Mouse (Mus musculus) gastrocnemius, postnatal 10 days (tissue): ENCODE measurements around the gene Iqgap2. TPM values are rescaled to one million over a fixed set of nuclear protein-coding genes. Genes with fewer than 3 reads are reported as not detected.

Experiments
- DNase-seq: peaks from one replicate; pipeline ENCODE4 v3.0.0; 2021; ENCODE audit warnings: mixed read lengths
- total RNA-seq, 2 experiments: library from RNA; stranded (reverse); gene quantifications; 2 replicates each; pipeline ENCODE4 v1.2.3; 2021

The Iqgap2 gene
- total RNA-seq, 2 experiments from 2014 or later, result 3.8 to 4.9 TPM

DNA sequence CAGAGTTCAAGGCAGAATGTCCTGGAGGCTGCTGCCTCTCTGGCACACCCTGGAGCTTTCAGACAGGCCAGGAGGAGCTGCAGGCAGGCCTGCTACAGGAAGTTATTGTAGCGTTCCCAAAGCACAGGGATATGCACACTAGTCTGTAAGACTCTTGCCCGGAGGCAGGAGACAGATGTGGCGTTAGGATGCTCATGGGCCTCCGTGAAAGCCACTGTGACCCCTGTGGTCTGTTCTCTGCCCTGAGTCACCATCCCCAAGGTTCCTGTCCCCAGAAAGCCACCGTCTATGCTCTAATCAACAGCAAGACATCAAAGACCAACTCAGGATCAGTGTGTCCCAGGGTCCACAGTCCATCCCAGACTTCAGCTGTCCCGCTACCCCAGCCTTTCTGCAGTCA is 277.0 kb downstream of the Iqgap2 start:
- no peak for DNase-seq

DNA sequence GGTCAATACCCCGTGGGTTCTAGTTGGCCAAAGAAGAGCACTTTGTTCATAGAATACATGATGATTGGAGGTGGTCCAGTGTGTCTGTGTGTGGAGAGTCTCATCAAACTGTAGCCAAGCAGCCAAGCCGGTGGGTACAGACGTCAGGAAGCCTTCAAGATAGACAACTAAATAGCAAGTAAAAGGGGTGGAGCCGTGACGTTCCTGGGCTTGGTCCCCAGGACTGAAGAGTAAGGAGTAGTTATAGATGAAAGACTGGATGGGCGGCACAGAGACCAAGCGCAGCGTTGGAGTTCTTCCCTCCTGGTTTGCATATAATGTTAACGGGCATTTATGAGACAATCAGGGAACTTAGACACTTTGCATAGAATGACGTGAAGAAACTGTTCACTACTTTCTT is 279.5 kb downstream of the Iqgap2 start:
- no peak for DNase-seq

DNA sequence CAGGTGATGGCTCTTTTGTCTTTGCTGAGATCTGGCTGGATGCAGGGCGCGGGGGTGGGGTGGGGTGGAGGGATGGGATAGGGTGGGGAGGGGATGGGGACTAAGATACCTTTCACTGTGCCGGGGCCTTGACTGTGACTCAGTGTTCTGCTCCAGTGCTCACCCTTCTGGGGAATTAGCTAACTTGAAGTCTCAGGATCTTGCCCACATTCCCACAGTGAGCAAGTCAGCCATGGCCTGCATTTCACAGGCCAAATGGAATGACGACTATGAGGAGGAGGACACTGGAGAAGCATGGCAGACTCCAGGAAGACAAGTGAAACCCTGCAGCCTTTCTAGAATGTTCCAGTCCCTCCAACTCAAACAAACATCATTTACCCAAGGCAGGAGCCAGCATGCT is 280.0 kb downstream of the Iqgap2 start:
- no peak for DNase-seq

DNA sequence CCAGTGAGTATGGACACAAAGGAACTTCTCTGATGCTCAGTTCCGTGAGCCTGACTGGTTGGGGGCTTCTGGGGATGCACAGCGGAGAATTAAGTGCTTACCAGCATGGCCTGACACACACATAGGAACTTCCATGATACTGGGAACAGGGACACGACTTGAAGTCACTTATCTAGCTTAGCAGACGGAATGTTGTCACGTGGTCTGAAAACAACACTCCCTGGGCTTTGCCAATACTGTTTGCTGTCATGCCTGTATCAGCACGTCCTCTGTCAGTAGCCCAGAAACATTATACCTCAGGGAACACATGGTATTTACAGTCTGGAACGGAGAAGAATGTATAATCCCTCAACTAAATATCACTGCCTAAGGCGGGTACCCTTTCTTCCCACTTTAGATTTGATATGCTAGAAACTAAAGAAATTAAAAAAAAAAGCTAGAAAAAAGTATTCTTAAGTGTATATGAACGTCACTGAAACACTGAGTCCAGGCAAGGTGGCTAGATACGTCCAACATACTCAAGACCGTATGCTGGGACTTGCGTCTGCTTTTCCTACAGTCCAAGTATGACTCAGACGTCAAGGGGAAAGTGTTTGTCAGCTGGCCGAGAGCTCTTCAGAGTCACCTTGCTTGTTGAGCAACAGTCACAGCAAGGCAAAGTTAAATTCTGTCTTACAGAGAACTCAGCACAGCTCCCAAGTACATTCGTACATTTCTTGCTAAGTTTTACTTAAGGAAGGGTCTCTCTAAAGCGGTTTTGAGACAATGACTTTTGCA is 280.7 kb downstream of the Iqgap2 start:
- DNase-seq, result no peak

DNA sequence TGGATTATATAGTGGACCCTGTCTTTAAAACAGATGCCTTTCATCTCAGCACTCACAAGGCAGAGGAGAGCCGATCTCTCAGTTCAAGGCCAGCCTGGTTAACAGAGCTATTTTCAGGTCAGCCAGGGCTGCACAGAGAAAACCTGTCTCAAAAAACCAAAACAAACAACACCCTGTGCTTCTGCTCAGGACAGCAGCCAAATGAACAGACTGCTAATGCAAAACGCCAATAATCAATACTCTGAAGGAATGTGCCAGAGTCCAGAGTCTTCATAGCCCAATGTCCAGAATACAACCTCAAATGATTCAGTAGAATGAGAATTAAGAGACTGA is 282.7 kb downstream of the Iqgap2 start:
- no peak for DNase-seq

DNA sequence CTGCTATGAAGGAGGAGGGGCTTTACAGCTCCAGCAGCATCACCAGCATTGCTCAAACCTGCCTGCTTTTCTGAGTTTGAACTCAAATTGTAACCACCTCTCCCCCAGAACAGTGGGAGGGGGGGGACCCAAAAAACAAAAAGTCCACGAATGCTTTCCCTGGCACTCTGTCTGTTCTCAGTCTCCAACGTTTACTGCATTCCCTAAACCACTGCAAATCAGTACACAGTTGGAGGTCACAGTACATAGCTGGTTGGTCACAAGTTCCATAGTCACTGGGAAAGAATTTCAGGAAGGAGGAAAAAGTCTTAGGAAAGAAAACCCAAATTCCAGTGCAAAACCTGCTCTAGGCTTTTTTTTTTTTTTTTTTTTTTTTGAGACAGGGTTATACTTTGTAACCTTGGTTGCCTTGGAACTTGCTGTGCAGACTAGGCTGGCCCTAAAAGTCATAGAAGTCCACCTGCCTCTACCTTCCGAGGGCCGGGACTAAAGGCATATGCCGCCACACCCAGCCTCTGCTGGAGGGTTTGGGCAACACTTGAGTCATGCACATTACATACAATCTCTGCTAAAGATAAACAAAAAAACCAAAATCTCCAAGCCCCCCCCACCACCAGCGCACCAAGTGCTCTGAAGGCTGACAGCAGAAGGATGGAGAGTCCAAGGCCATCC is 283.2 kb downstream of the Iqgap2 start:
- DNase-seq, result no peak

DNA sequence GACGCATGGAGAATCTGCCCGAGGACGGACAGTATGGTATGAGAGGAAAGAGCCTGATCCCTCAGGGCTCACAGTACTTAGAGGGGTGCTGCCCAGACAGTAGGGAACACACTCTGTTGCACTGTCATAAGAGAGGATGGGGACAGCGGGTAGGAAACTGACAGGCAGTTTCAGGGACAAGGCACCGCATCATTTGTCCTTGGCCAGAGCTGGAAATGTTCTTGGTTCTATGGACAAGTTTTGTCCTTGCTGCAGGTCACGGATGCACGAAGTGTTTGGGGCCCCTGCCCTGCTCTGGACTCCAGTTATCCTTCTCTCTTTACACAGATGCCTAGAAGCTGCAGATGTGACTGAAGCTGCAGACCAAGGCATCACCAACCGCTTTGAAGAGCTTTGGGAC is 284.7 kb downstream of the Iqgap2 start:
- no peak for DNase-seq

DNA sequence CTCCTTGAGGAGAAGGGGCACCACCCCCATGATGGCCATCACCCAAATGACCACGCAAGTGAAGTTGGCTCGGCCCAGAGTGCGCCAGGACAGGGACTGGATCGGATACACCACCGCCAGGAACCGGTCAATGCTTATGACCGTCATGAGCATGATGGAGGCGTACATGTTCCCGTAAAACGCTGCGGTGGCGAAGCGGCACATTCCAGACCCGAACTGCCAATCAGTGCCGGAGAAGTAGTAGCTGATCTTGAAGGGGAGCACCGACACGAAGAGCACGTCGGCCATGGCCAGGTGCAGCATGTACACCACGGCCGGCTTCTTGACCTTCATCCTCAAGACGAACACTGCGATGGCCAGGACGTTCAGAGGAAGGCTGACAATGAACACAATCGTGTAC is 287.4 kb downstream of the Iqgap2 start:
- DNase-seq, result no peak

DNA sequence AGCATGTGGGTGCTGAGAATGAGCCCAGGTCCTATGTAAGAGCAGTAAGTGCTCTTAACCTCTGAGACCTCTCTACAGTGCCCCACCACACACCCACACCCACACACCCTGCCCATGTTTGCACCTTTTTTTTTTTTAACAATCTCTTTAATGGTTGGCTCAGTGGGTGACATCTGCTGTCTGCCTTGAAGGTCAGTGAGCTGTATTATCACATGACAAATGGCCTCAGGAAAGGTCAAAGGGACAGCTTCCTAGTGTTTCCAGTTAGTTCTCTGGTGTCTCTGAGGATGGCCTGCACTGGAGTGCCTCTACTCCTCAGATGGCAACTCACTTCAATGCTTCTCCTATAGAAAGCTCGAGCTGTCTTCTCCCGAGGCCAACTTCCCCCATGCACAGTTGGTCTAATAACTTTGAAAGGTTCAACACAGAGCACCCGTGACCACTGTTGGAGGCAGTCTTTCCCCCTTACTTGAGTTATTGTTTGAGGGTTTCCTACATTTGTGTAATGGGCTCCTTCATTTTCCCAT is 291.8 kb downstream of the Iqgap2 start:
- DNase-seq, result no peak

DNA sequence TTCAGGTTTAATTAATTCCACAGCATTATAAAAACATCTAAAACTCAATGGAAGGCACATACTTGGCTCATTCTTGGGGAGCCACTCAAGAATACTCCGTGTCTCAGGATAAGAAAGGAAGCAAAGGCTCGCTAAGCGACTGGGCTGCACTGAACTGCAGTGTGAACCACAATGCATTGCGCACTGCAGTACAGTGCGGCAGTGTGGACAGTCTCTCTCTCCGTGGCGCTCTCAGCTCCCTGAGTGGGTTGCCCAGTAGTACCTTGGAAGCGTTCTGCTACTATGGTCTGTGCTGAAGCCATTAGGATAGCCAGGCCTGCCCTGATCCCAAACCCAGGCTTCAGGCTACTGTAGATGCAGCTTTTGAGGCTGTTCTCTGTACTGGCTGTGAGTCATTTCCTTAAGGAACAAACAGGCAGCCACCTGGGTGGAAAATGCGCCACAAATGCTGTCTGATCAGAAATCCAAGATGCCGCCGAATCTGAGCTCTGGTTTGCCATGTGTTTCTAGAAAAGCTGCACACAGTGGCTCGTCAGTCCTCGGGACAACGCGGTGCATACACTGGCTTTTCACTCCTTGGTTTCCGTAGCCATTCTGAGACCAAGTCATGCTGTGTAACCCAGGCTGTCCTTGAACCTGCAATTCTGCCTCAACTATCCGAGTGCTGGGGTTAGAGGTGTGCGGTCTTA is 293.3 kb downstream of the Iqgap2 start:
- DNase-seq, result no peak

DNA sequence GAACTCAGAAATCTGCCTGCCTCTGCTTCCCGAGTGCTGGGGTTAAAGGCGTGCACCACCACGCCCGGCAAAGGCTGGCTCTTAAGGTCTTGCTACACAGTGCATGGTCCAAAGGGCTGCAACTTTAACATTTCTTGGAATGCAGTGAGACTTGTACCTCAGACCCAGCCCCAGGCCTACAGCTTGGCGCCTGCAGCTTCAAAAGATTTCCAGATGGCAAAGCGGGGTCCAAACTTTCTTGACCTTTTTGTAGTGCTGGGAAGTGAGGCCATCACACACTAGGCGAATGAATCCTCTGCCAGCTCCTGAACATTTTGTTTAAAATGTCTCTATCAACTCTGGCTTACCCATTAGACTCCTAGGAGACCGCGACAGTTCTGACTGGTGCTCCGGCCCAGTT is 294.1 kb downstream of the Iqgap2 start:
- DNase-seq, result no peak

DNA sequence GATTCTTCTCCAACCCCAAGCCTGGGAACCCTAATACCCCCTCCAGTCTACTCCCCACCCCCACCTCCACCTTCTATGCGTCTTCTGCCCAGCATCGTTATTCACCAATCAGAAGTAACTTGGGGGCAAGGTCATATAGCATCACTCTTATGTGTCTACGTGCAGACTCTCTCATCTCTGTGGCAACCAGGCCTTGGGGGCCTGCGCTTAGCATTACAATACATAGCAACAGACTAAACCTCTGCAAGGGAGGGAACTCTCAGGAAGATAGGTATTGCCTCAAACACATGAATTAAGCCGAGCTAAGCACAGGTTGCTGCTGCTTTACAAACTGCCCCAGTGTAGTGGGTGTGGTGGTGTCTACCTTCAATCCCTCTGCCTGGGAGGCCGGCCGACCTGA is 295.0 kb downstream of the Iqgap2 start:
- no peak for DNase-seq

DNA sequence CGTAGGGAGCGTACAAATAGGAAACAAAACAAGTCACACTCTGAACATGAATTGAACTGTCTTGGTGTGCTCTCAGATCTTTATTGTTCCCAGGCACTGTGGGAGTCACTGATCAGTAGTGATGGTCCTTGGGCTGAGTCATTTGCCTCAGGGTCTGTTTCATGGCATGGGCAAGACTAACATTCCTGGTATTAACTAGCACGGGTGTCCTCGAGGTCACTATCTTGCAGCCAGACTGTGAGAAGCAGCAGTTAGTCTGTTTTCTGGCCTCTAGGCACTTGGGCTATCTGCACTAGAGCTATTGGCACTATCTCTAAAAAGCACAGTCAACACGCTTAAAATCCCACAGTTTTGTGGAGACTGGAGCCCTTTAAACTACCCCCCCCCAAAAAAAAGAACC is 295.8 kb downstream of the Iqgap2 start:
- DNase-seq, result no peak

DNA sequence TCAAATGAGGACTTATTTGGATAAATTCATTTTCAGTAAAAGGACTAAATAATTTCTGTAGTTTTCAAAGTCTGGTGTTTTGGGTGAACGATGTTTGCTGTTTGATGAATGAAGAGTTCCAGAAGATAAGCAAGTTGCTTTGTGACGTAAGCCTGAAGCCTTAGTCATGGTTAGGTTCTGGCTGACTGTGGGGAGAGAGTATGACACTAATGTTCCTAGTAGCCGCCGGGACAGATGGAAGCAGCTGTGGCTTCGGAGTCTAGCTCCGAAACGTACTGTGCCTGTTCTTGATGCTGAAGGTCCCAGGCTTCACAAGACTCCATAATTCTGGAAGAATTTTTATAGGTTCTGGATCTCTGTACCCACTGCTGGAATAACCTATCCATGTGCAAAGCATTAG is 296.3 kb downstream of the Iqgap2 start:
- DNase-seq, result no peak

DNA sequence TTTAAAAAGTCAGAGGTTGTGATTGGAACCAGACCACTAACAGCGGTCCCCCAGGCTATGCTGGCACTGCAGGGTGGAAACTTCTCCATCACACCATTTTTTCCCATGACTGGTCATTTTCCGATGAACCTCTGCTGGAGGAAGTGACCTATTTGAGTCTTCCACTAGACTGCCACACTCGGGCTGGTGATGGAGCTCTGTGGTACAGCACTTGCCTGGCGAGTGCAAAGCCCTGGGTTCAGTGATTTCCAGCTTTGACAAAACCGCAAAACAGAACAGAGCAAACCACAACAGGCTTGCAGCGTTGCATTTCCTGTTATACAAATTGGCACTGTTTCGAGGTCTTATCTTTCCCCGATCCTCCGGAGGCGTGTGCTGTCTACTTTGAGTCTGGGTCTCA is 298.9 kb downstream of the Iqgap2 start:
- DNase-seq, result no peak

DNA sequence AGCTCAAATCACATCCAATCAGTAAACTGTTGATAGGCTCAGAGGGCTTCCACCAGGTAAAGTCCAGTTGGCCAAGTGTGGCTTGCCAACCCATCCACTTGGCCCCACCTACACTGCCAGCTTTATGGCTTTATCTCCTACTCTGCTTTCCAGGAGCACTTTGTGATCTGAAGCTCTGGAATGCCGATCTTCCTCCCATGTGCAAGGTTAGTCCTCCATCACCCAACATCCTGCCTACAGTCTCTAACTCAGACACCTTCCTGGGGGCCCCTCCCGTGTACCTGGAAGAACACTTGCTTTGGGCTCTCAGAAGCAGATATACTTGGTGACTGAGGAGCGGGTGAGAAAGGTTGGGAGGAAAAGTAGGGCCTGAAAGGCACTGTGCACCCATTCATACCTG is 300.1 kb downstream of the Iqgap2 start:
- DNase-seq, result no peak

DNA sequence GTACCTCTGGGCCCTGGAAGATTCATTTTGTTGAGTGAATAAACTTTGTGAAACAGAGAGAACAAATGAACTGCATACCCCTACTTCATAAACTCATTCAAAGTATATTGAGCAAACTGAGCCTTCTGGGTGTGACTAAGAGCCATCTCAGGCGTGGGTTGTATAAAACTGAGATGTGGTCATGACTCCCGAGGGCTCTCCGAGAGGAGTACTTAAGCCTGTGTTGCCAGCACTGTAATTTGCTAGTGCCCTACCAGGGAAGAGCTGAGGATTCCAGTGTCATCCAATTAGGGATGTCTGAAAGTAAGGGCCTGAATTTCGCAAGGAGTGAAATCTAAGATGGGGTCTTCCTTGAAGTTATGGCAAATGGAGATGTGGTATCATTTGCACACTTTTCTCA is 304.1 kb downstream of the Iqgap2 start:
- no peak for DNase-seq

DNA sequence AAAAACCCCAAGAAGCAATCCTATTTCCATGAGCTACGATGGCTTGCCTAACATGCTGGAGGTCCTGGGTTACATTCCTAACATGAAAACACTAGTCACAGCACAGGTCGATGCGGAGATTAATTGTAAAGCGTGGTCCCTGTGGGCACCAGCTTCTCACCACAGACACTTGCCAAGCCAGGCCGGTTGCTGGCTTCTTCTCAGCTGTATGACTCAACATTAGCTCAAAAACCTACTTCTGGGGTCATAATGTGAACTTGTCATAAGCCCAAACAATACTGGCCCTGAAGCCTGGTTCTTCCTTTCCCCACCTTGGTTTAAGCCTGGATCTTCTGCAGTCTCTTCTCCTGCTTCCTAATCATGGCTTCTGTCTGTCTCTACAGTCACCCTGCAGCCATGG is 306.8 kb downstream of the Iqgap2 start:
- DNase-seq, result no peak

DNA sequence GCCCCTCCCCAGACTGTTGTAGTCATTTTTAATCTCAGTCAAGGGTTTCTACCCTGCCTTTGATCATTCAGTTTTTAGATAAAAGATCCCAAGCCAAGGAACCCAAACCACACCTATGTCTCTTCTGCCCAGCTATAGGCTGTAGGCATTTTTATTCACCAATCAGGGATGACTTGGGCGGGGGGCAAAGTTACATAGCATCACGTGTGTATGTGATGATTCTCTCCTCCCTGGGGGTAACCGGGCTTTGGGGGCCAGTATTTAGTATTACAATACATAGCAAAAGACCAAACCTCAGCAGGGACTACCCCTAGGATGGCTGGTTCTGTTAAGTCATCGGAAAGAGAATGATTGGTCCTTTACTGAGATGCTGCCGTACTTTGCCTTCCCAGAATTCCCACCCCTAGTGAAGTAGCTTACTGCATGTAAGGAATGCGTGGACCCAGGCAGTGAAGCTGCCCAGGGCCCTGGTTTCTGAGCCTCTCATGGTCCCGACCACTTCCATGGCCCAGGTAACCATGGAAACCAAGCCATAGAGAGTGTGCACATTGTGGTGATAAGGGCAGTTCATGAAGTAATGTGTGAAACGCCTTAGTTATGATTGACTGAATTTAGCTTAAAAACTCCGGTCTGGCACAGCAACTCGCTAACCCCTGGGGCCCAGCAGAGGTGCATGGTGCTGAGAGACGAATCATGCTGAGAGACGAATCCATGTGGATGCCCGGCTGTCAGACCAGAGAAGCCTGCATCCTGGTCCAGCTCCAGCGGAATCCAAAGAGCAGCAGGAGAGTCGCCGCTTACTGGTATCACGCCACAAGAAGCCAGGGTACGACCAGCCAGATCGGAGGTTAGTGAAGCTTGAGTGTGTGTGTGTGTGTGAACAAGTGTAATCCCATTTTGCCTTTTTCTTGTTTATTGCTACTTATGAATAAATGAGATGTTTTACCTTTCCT is 308.2 kb downstream of the Iqgap2 start:
- DNase-seq, result peak; percentile 33

DNA sequence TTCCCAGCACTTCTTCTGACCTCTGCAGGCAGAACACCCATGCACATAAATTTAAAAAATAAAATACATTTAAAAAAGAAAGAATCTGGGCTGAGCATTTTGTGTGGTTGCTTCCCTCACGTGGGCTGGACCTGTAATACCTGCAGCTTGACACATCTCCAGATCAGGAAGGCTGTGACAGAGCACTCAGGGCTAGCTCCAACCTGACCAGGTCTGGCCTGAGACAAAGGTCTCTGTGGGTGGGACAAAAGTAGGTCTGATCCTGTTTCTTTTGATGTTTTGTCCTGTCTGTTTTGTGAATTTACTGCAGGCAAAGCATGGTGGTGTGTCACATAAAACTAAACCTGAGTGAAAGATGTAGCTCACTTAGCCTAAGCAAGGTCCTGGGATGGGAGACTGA is 309.9 kb downstream of the Iqgap2 start:
- no peak for DNase-seq

DNA sequence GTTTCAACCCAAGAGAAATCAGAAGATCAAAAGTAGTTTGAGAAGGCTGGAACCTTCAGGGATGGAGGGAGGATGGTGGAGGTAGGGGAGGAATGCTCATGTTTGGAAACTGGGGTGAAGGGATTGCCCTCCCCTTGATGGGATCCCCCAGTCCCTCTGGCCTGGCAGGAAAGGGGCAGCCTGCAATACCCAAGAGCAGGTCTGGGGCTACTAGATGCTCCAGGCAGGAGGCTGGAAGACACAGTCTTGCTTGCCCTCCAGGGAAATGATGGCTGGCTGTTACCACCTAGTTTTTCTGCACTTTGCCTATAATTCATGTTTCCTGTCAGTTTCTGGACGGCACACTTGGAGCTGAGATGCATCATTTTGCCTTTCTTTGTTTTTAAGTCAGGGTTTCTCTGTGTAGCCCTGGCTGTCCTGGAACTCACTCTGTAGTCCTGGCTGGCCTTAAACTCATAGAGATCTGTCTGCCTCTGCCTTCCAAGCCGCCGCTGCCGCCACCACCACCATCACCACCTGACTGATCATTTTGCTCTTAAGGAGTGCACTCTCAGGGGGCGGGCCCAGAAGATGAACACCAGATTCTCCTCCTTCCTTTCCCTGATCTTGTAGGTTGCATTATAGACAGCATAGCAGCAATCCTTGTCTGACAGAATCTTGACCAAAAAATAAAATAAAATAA is 313.6 kb downstream of the Iqgap2 start:
- DNase-seq, result no peak
